Mouse (Mus musculus) kidney, embryonic 15.5 days (tissue): ENCODE data around the gene Zyg11b. TPM values are rescaled to one million over a fixed set of nuclear protein-coding genes. Genes with fewer than 3 reads are reported as not detected.

Experiments
- ATAC-seq: fragments of 200-750 bp; cut with Nextera tagmentation; replicated peaks from 2 replicates; pipeline ENCODE4 v1.8.0; 2017; ENCODE audit warnings: moderate TSS enrichment; ENCODE audit not compliant: low FRiP score
- H3K27ac ChIP-seq: fragments of 300-500 bp; sonication (generic); 2 replicates; pipeline ENCODE4 v1.5.1; 2015; ENCODE audit warnings: mild to moderate bottlenecking, inconsistent platforms
- H3K27me3 ChIP-seq: fragments of 300-500 bp; sonication (generic); 2 replicates; pipeline ENCODE4 v1.6.1; 2015; ENCODE audit warnings: inconsistent platforms
- H3K36me3 ChIP-seq: fragments of 300-500 bp; sonication (generic); 2 replicates; pipeline ENCODE4 v1.6.1; 2015; ENCODE audit warnings: inconsistent platforms
- H3K4me1 ChIP-seq: fragments of 300-500 bp; sonication (generic); 2 replicates; pipeline ENCODE4 v1.6.1; 2015; ENCODE audit warnings: inconsistent platforms
- H3K4me2 ChIP-seq: fragments of 300-500 bp; sonication (generic); 2 replicates; pipeline ENCODE4 v1.6.1; 2015; ENCODE audit warnings: moderate library complexity, mild to moderate bottlenecking, inconsistent platforms
- H3K4me3 ChIP-seq: fragments of 300-500 bp; sonication (generic); replicated peaks from 2 replicates; pipeline ENCODE4 v1.5.1; 2015; ENCODE audit warnings: mild to moderate bottlenecking, inconsistent platforms
- H3K9ac ChIP-seq: fragments of 300-500 bp; sonication (generic); 2 replicates; pipeline ENCODE4 v1.6.1; 2015; ENCODE audit warnings: mild to moderate bottlenecking, inconsistent platforms
- H3K9me3 ChIP-seq: fragments of 300-500 bp; sonication (generic); replicated peaks from 2 replicates; pipeline ENCODE4 v1.6.1; 2016; ENCODE audit warnings: inconsistent platforms
- WGBS: fragments of 180-500 bp; shearing (Covaris S2); methylation state at CpG from one replicate; pipeline ENCODE4 v1.1.7; 2015; ENCODE audit warnings: mixed read lengths; 5-methylcytosine and 5-hydroxymethylcytosine counted together
- polyA plus RNA-seq: library from polyadenylated mRNA; unstranded; fragments of >200 nt; fragmentation: Nextera tagmentation; extraction: Ambion mirVana; gene quantifications from 2 replicates; pipeline ENCODE4 v1.2.1, GENCODE M21; 2015

Zyg11b gene
- polyA plus RNA-seq, 1 experiment from 2014 or later = 12.2 TPM

DNA sequence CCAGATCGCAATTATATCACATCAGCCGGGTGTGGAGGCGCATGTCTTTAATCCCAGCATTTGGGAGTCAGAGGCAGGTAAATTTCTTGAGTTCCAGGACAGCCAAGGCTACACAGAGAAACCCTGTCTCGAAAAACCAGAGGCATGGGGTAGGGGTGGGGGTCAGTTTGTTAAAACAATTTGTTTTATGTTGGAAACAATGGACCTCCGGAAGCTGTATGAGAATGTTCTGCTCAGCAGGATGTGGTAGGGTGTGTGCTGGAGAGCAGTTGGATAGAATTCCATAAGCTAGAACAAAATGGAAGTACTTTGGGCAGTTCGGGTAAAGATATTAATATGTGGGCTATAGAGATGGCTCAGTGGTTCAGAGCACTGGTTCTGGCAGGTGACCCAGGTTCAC, 34.5 kb upstream of the Zyg11b start:
- no peaks in the 10 kb centered on the region for H3K4me1 ChIP-seq
- no peak overlapping the region for H3K27ac ChIP-seq
- H3K4me2 ChIP-seq = no peak overlapping the region
- no peak overlapping the region for H3K9ac ChIP-seq
- H3K27me3 ChIP-seq = no peaks in the 10 kb centered on the region
- no peaks in the 10 kb centered on the region for H3K9me3 ChIP-seq
- peaks cover 84% of the 10 kb centered on the region for H3K36me3 ChIP-seq
- 88% methylated on average over 6 of the region's 6 CpGs for WGBS
- H3K4me3 ChIP-seq = no peak overlapping the region
- ATAC-seq = no peak

DNA sequence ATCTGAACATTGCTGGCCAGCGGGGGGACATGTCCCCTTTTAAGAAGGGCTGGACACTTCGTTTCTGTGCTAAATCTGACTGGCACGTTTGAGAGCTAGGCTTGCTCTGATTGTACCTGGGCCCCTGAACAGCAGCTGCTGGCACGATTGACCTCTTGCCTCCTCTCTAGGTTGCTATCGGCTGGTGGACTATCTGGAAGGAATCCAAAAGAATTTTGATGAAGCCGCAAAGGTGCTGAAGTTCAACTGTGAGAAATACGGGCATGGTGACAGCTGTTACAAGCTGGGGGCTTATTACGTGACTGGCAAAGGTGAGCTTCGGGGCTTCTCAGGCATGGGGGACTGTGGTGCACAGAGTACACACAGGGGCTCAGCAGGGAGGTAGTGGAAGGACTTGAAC, 31.1 kb upstream of the Zyg11b start:
- WGBS = 83% methylated on average over 9 of the region's 9 CpGs
- H3K9me3 ChIP-seq = no peaks in the 10 kb centered on the region
- H3K9ac ChIP-seq = no peak overlapping the region
- H3K4me3 ChIP-seq = no peak overlapping the region
- no peak overlapping the region for H3K27ac ChIP-seq
- ATAC-seq = no peak
- no peaks in the 10 kb centered on the region for H3K27me3 ChIP-seq
- H3K36me3 ChIP-seq = peaks cover 66% of the 10 kb centered on the region
- H3K4me1 ChIP-seq = peaks cover 11% of the 10 kb centered on the region
- H3K4me2 ChIP-seq = no peak overlapping the region

DNA sequence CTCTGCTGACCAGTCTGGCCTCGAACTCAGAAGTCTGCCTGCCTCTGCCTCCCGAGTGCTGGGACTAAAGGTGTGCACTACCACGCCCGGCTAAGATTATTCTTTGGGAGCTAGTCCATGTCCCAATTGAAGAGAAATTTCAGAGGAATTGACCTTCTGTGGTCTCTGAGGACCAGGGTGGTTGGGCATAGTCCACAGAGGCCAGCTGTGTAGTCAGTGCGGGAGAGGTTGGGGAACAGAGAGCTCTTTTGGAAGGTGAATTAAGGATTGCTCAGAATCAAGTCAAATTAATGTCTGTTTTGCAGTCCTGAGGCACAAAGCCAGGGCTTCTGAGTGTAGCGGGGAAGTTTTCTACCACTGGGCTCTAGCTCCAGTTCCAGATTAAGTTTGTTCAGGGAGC, 28.9 kb upstream of the Zyg11b start:
- Histone ChIP-seq H3K4me3 (no peak overlapping the region), H3K27me3 (no peaks in the 10 kb centered on the region), H3K36me3 (peaks cover 47% of the 10 kb centered on the region), H3K4me1 (peaks cover 12% of the 10 kb centered on the region), H3K9ac (no peak overlapping the region), H3K4me2 (no peak overlapping the region), H3K9me3 (no peaks in the 10 kb centered on the region), H3K27ac (no peak overlapping the region)
- no peak for ATAC-seq
- WGBS = 94% methylated on average over 6 of the region's 6 CpGs

DNA sequence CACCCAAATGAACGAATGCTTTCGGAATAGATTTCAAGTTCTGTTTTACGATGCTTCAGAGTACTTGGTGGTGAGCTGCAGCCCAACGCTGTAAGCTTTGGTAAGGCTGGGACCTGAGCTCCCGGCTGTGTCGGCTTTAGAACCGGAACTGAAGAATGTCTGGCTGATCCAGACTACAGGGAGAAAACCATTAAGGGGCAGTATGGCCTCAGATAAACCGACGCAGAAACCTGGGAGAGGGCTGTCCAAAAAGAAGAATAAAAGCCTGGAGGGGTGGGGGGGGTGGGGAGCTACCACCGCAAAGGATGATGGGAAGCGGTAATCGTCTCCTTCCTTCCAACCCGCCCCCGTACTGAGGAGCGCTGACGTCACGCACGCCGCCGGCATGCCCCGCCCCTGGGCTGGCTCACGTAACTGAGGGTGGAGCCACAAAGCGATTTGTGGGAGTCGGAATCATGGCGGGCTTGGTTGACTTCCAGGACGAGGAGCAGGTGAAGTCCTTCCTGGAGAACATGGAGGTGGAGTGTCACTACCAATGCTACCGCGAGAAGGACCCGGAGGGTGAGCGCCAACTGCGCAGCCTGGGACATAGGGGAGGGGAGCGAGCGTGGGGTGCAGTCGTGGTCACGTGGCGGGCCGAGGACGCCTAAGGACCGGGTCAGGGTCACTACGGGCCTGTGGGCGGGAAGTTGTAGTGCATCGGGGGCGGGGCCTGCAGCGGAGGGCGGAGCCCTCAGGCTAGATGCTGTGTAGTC, 27.0 kb upstream of the Zyg11b start, which contains the start of gene Coa7:
Gene Coa7 (plus strand): TSS at position 411 of the 755 bp plus-strand sequence.
- Histone ChIP-seq H3K9ac (peak within 1 kb of the TSS; percentile 69), H3K27me3 (no peaks in the 10 kb centered on the region), H3K36me3 (peaks cover 28% of the 10 kb centered on the region), H3K4me3 (peak within 1 kb of the TSS; percentile 74), H3K9me3 (no peaks in the 10 kb centered on the region), H3K4me2 (peak within 1 kb of the TSS; percentile 67), H3K27ac (peak within 1 kb of the TSS; percentile 95), H3K4me1 (peaks cover 12% of the 10 kb centered on the region)
- peak; percentile 95 for ATAC-seq
- under 1% methylated on average over 45 of the region's 45 CpGs for WGBS

DNA sequence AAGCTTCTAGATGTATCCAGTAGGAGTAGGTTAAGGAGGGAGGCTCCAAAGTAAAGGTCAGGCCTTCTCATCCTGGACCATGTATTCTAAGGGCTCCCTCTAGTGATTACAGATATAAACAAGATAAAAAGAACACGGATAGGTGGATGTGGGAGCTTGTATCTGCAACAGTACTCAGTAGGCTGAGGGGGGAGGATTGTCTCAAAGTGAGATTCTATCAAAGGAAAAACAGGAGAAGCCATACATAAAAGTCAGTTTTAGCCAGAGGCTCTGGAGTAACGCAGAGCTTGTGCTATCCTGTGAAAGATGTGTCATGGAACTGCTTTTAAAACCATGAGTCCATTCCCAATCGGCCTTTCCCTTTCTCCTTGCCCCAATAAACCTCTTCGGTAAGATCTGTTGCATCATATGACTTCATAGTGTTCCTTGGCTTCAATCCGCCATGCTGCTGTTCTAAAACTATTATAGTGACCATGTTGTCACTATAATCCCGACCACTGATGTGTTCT, 26.2 kb upstream of the Zyg11b start:
- peak; percentile 12; the same call in 1 of the 2 replicates for ATAC-seq
- Histone ChIP-seq H3K4me2 (peak overlapping the region; percentile 67), H3K4me1 (peaks cover 12% of the 10 kb centered on the region), H3K4me3 (peak overlapping the region; percentile 74), H3K36me3 (peaks cover 20% of the 10 kb centered on the region), H3K27ac (peak overlapping the region; percentile 95), H3K9ac (peak overlapping the region; percentile 69), H3K9me3 (no peaks in the 10 kb centered on the region), H3K27me3 (no peaks in the 10 kb centered on the region)
- WGBS = 25% methylated on average over 6 of the region's 6 CpGs

DNA sequence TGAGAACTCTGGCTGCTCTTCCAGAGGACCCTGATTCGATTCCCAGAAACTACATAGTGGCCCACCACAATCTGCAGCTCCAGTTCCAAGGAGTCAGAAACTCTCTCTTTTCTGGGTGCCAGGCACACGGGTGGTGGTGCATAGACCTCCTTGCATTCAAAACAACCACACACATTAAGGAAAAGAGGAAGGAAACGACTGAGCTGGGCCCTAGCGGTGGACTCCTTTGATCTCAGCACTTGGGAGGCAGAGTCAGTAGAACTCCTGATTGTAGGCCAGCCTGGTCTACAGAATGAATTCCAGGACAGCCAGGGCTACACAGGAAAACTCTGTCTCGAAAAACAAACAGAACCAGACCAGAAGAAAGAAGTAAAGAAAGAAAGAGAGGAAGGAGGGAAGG, 22.7 kb upstream of the Zyg11b start:
- Histone ChIP-seq H3K27ac (no peak overlapping the region), H3K27me3 (no peaks in the 10 kb centered on the region), H3K4me2 (no peak overlapping the region), H3K9me3 (no peaks in the 10 kb centered on the region), H3K4me3 (no peak overlapping the region), H3K36me3 (no peaks in the 10 kb centered on the region), H3K4me1 (peaks cover 12% of the 10 kb centered on the region), H3K9ac (no peak overlapping the region)
- WGBS = 72% methylated on average over 5 of the region's 5 CpGs
- no peak for ATAC-seq

DNA sequence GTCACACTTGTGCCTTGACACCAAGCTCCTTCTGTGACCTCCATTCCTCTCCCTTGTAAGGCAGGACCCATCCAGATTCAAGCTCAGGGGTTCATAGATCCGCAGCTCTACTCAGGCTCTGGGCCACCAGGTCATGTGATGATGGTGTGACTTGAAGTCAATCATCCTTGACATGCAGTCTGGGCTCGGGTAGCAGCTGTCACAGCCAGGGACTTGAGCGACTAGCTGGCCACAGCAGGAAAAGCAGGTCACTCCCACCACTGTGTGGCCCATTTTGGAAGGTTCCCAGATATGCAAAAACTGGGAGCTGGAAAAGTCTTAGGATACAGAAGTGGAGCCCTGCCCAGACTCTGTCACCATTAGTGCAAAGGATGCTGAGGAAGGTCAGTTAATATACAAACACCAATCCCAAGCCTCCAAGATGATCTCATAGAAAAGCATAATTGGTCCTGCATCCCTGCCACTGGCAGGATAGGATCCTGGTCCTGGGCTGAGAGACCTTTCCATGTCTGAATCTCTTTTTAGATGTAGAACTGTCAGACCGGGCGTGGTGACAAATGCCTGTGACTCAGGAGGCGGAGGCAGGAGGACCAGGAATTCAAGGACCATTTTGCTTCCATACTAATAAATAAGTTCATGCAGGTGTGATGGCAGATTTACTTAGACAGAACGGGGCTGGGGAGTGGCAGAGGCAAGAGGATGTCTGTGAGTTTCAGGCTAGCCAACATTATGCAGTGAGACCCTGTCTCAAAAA, 19.9 kb upstream of the Zyg11b start:
- Histone ChIP-seq H3K9me3 (no peaks in the 10 kb centered on the region), H3K27ac (no peak overlapping the region), H3K4me1 (peaks cover 4% of the 10 kb centered on the region), H3K9ac (no peak overlapping the region), H3K4me3 (no peak overlapping the region), H3K4me2 (no peak overlapping the region), H3K27me3 (no peaks in the 10 kb centered on the region), H3K36me3 (no peaks in the 10 kb centered on the region)
- no peak; the same call in 1 of the 2 replicates for ATAC-seq
- WGBS = 60% methylated on average over 7 of the region's 7 CpGs

DNA sequence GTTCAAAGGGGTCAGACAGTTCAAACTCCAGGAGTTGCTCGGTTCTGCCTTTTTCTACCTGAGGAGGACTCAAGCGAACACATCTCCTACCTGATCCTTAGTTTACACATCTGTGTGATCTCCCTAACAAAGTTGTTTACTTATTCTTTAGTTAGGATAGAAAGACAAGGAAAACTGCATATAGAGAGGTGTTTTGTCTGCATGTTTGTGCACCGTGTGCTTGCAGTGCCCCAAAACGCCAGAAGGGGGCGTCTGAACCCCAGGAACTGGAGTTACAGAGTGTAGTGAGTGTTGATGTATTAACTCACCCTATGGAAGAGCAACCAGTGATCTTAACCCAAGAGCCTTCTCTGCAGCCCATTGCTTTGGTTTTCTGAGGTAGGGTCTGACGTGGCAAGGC, 18.9 kb upstream of the Zyg11b start:
- ATAC-seq = no peak
- Histone ChIP-seq H3K4me2 (no peak overlapping the region), H3K27ac (no peak overlapping the region), H3K9ac (no peak overlapping the region), H3K27me3 (no peaks in the 10 kb centered on the region), H3K9me3 (no peaks in the 10 kb centered on the region), H3K36me3 (no peaks in the 10 kb centered on the region), H3K4me1 (peaks cover 4% of the 10 kb centered on the region), H3K4me3 (no peak overlapping the region)
- WGBS = 71% methylated on average over 6 of the region's 6 CpGs

DNA sequence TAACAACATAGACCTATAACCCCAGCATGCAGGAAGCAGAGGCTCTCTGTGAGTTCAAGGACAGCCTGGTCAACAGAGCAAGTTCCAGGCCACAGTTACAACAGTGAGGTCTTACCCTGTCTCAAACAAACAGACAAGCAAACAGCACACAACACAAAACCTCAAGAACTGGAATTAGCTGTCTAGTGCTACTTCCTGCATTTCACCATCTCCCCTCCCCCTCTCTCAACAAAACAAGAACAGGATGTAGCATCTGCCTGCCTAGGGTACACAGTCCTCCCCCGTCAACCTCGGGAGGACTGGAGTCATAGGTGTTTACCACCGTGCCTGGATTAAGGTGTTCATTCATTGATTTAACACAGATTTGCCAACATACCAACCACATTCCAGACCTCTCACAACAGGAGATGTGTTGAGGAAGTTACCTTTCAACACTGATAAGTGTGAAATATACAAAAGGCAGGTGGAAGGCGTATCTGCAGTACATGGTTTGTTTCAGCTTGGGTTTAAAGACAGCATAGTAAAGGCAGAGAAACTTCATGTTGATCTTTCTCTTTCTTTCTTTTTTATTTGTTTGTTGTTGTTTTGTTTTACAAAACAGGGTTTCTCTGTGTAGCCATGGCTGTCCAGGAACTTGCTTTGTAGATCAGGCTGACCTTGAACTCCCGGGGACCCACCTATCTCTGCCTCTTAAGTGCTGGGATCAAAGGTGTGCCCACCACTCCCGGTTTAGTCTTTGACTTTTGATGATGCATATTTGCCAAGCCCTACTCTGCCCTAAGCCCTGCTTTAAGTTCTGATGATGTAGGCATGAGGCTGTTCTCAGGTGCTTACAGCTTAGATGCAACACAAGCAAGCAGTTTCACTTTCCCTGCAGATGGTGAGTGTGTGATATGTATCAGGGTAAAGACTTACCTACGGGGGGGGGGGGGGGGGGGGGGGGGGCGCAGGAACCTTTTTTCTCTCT, 18.0 kb upstream of the Zyg11b start:
- H3K27me3 ChIP-seq = no peaks in the 10 kb centered on the region
- 69% methylated on average over 7 of the region's 8 CpGs for WGBS
- H3K4me1 ChIP-seq = peaks cover 4% of the 10 kb centered on the region
- no peak; the same call in 1 of the 2 replicates for ATAC-seq
- H3K27ac ChIP-seq = no peak overlapping the region
- no peak overlapping the region for H3K4me2 ChIP-seq
- H3K9ac ChIP-seq = no peak overlapping the region
- no peaks in the 10 kb centered on the region for H3K36me3 ChIP-seq
- H3K9me3 ChIP-seq = no peaks in the 10 kb centered on the region
- no peak overlapping the region for H3K4me3 ChIP-seq

DNA sequence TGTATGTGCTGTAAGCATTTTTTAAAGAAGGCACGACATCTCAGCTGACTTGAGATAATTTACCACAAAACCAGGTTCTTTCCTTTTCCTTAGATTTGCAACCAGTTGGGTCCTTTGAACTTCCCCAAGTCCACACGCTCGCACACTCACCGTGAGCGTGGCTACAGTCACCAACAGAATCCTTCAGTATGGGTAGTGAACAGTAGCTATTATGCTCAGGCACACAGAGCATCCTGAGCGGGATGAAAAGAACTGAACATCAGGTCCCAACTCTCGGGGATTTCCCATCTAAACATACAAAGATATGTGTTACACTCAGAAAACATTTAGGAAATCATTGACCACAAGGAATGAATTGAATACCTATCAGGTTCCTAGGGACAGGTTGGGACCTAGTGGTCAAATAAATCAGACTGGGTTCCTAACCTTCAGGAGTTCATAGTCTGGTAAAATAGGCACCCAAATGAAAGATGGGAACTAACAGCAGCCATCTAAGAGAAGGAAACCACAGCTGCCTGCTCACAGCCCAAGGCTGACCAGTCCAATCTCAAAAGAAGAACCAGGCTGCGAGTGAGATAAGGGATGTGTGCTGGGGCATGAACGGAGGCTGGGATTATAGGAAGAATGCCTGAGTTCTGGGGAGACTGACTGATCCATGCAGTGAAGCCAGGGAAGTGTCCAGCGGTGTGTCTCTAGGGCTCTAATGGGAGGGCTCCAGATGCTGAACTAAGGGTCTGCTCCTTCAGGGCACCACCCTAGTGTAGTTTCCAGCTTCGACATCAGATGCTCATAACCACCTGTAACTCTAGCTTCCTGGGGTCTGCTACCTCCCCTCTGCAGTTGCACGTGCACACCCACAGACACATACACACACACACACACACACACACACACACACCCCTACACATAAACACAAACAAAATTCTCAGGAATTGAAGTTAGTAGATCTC, 17.0 kb upstream of the Zyg11b start:
- H3K36me3 ChIP-seq = no peaks in the 10 kb centered on the region

More for the DNA sequence above, 17.0 kb upstream of the Zyg11b start:
- peaks cover 4% of the 10 kb centered on the region for H3K4me1 ChIP-seq
- H3K9ac ChIP-seq = no peak overlapping the region
- no peak for ATAC-seq
- no peaks in the 10 kb centered on the region for H3K9me3 ChIP-seq
- 80% methylated on average over 12 of the region's 12 CpGs for WGBS
- H3K4me3 ChIP-seq = no peak overlapping the region
- H3K27ac ChIP-seq = no peak overlapping the region
- H3K27me3 ChIP-seq = no peaks in the 10 kb centered on the region
- H3K4me2 ChIP-seq = no peak overlapping the region
